Mouse (Mus musculus) heart, postnatal 0 days (tissue): ENCODE data around the gene Urb2. TPM values are rescaled to one million over a fixed set of nuclear protein-coding genes. Genes with fewer than 3 reads are reported as not detected.

Experiments used
- ATAC-seq: fragments of 200-750 bp; cut with Nextera tagmentation; 2 replicates; pipeline ENCODE4 v1.8.0; 2017; ENCODE audit warnings: low read depth, moderate number of reproducible peaks, moderate library complexity; ENCODE audit not compliant: insufficient read depth
- DNase-seq: peaks from one replicate; pipeline ENCODE4 v3.0.0-alpha.2; 2016; ENCODE audit warnings: low spot score
- H3K27ac ChIP-seq: fragments of 300-500 bp; sonication (generic); 2 replicates; pipeline ENCODE4 v1.5.1; 2014; ENCODE audit warnings: low read depth, mild to moderate bottlenecking
- H3K27me3 ChIP-seq: fragments of 300-500 bp; sonication (generic); 2 replicates; pipeline ENCODE4 v1.6.1; 2014; ENCODE audit warnings: low read length, mixed read lengths; ENCODE audit not compliant: control insufficient read depth, insufficient read depth
- H3K36me3 ChIP-seq: fragments of 300-500 bp; sonication (generic); replicated peaks from 2 replicates; pipeline ENCODE4 v1.6.1; 2014; ENCODE audit warnings: low read length, mixed read lengths; ENCODE audit not compliant: control insufficient read depth, insufficient read depth
- H3K4me1 ChIP-seq: fragments of 300-500 bp; sonication (generic); 2 replicates; pipeline ENCODE4 v1.6.1; 2014; ENCODE audit warnings: antibody characterized with exemption; ENCODE audit not compliant: control insufficient read depth, insufficient read depth
- H3K4me2 ChIP-seq: fragments of 300-500 bp; sonication (generic); 2 replicates; pipeline ENCODE4 v1.6.1; 2014; ENCODE audit warnings: low read depth, mild to moderate bottlenecking, low read length, moderate library complexity
- H3K4me3 ChIP-seq: fragments of 300-500 bp; sonication (generic); 2 replicates; pipeline ENCODE4 v1.5.1; 2014; ENCODE audit warnings: low read depth, low read length
- H3K9ac ChIP-seq: fragments of 300-500 bp; sonication (generic); replicated peaks from 2 replicates; pipeline ENCODE4 v1.6.1; 2014; ENCODE audit warnings: low read depth, low read length, mixed read lengths
- H3K9me3 ChIP-seq: fragments of 300-500 bp; sonication (generic); replicated peaks from 2 replicates; pipeline ENCODE4 v1.6.1; 2016; ENCODE audit warnings: low read length; ENCODE audit not compliant: control insufficient read depth
- CTCF ChIP-seq: IDR thresholded peaks from 2 replicates; pipeline ENCODE4 v1.5.1; 2016; ENCODE audit warnings: antibody characterized with exemption, control low read depth, low read depth
- EP300 ChIP-seq: IDR thresholded peaks from 2 replicates; pipeline ENCODE4 v1.6.1; 2016; ENCODE audit warnings: antibody characterized with exemption, low read depth
- WGBS: fragments of 180-500 bp; shearing (Covaris S2); extraction: QIAGEN DNeasy Blood & Tissue Kit; methylation state at CpG from one replicate; pipeline ENCODE4 v1.1.7; 2014; 5-methylcytosine and 5-hydroxymethylcytosine counted together
- microRNA counts: library from miRNA; unstranded; fragments of <30 nt; microRNA quantifications from one replicate; lab custom pipeline; 2015
- microRNA-seq: library from miRNA; unstranded; fragments of <30 nt; microRNA quantifications from one replicate; pipeline ENCODE4, GENCODE M21; 2016
- polyA plus RNA-seq: library from polyadenylated mRNA; unstranded; fragments of >200 nt; fragmentation: Nextera tagmentation; extraction: Ambion mirVana; gene quantifications from 2 replicates; pipeline ENCODE4 v1.2.1, GENCODE M21; 2015
- total RNA-seq: library from RNA; depleted of rRNA; stranded (reverse); fragments of >200 nt; gene quantifications from 2 replicates; pipeline ENCODE4 v1.2.3, GENCODE M21; 2014; ENCODE audit warnings: low replicate concordance; rRNA removed

Urb2 gene
- total and polyA plus RNA-seq, 2 experiments from 2014 or later, result 0.97 to 9.8 TPM

- Histone ChIP-seq H3K9ac (no peak overlapping the region), H3K36me3 (no peaks in the 10 kb centered on the region), H3K9me3 (no peaks in the 10 kb centered on the region), H3K4me2 (no peak overlapping the region), H3K4me1 (no peaks in the 10 kb centered on the region), H3K27ac (no peak overlapping the region), H3K27me3 (no peaks in the 10 kb centered on the region), H3K4me3 (no peak overlapping the region)
- 82% methylated on average over 5 of the region's 5 CpGs for WGBS
- no peak for TF ChIP-seq CTCF
- no peak for TF ChIP-seq EP300
- no peak for ATAC-seq
- DNase-seq, result no peak
Observed at GRCm38 (mm10) chr8:124089016-124089415, 67.7 kb downstream of the Urb2 start.

GRCm38 (mm10) chr8:124090473-124090872 is 69.2 kb downstream of the Urb2 start:
- H3K9me3 ChIP-seq, result no peaks in the 10 kb centered on the region
- WGBS, result 86% methylated on average over 5 of the region's 5 CpGs
- no peak overlapping the region for H3K9ac ChIP-seq
- DNase-seq (no peak), ATAC-seq (no peak)
- H3K4me1 ChIP-seq, result no peaks in the 10 kb centered on the region
- no peaks in the 10 kb centered on the region for H3K36me3 ChIP-seq
- no peak overlapping the region for H3K4me3 ChIP-seq
- no peaks in the 10 kb centered on the region for H3K27me3 ChIP-seq
- no peak overlapping the region for H3K27ac ChIP-seq
- H3K4me2 ChIP-seq, result no peak overlapping the region
- TF ChIP-seq CTCF (no peak), EP300 (no peak)

MicroRNAs encoded within 50 kb of the gene (microRNA counts, 519-probe panel; counts per million panel counts)
- not detected for microRNA mmu-miR-1967 (lab: Ali Mortazavi, UCI)

Small RNA genes lying within 50 kb of the gene (microRNA-seq; reads per million reads assigned to microRNA genes)
- not detected for gene Mir1967

Other genes starting within 250 kb of the Urb2 start
- gene Rab4a, start 215.5 kb upstream of the Urb2 start, total RNA-seq, result 13.7 and 22.1 TPM in 2 replicates
- gene Rab4a, start 215.5 kb upstream of the Urb2 start, polyA plus RNA-seq, result 30.1 and 31.0 TPM in 2 replicates
- gene Ccsap, start 161.3 kb upstream of the Urb2 start, total RNA-seq, result 5.1 and 6.3 TPM in 2 replicates
- 1.2 TPM in 2 replicates for gene Ccsap, start 161.3 kb upstream of the Urb2 start, polyA plus RNA-seq
- 180 and 491 TPM in 2 replicates for gene Acta1, start 126.8 kb upstream of the Urb2 start, total RNA-seq
- 120 and 149 TPM in 2 replicates for gene Acta1, start 126.8 kb upstream of the Urb2 start, polyA plus RNA-seq
- gene Nup133, start 72.2 kb upstream of the Urb2 start, total RNA-seq, result 14.8 and 20.3 TPM in 2 replicates
- 9.8 and 10.2 TPM in 2 replicates for gene Nup133, start 72.2 kb upstream of the Urb2 start, polyA plus RNA-seq
- 34.5 and 48.2 TPM in 2 replicates for gene Abcb10, start 38.4 kb upstream of the Urb2 start, total RNA-seq
- 17.1 and 17.2 TPM in 2 replicates for gene Abcb10, start 38.4 kb upstream of the Urb2 start, polyA plus RNA-seq
- gene Taf5l, start 111 bp upstream of the Urb2 start, total RNA-seq, result 31.8 and 46.3 TPM in 2 replicates
- gene Taf5l, start 111 bp upstream of the Urb2 start, polyA plus RNA-seq, result 14.1 and 17.2 TPM in 2 replicates
- gene Galnt2, start 209.9 kb downstream of the Urb2 start, total RNA-seq, result 30.0 and 35.4 TPM in 2 replicates
- gene Galnt2, start 209.9 kb downstream of the Urb2 start, polyA plus RNA-seq, result 24.6 and 30.3 TPM in 2 replicates